Mouse (Mus musculus): Measurements from ENCODE around the gene E2f8. TPM values are rescaled to one million over a fixed set of nuclear protein-coding genes. Genes with fewer than 3 reads are reported as not detected.

Gene E2f8
- polyA plus RNA-seq, 1 experiment from 2014 or later = 6.0 TPM

GRCm38 (mm10) chr7:48858257-48858656, 23.1 kb downstream of the E2f8 start:
- H3K4me3 ChIP-seq (ENCODE audit: inconsistent target) = no peak overlapping the region
- H3K27ac ChIP-seq = no peak overlapping the region
- no peaks in the 10 kb centered on the region for H3K79me2 ChIP-seq (ENCODE audit: inconsistent target)
- no peaks in the 10 kb centered on the region for H3K36me3 ChIP-seq (ENCODE audit: inconsistent target)
- WGBS (ENCODE audit: missing documents) = 44% methylated on average over 1 of the region's 1 CpGs

GRCm38 (mm10) chr7:48855461-48855860, 25.9 kb downstream of the E2f8 start:
- WGBS (ENCODE audit: missing documents) = 100% methylated on average over 3 of the region's 3 CpGs
- Histone ChIP-seq H3K4me3 (ENCODE audit: inconsistent target) (no peak overlapping the region), H3K79me2 (ENCODE audit: inconsistent target) (no peaks in the 10 kb centered on the region), H3K36me3 (ENCODE audit: inconsistent target) (no peaks in the 10 kb centered on the region), H3K27ac (no peak overlapping the region)

GRCm38 (mm10) chr7:48853496-48853895, 27.9 kb downstream of the E2f8 start:
- 95% methylated on average over 13 of the region's 13 CpGs for WGBS (ENCODE audit: missing documents)
- Histone ChIP-seq H3K4me3 (ENCODE audit: inconsistent target) (no peak overlapping the region), H3K27ac (no peak overlapping the region), H3K79me2 (ENCODE audit: inconsistent target) (no peaks in the 10 kb centered on the region), H3K36me3 (ENCODE audit: inconsistent target) (no peaks in the 10 kb centered on the region)

- Histone ChIP-seq H3K79me2 (ENCODE audit: inconsistent target) (no peaks in the 10 kb centered on the region), H3K27ac (no peak overlapping the region), H3K4me3 (ENCODE audit: inconsistent target) (no peak overlapping the region), H3K36me3 (ENCODE audit: inconsistent target) (no peaks in the 10 kb centered on the region)
- 94% methylated on average over 6 of the region's 6 CpGs for WGBS (ENCODE audit: missing documents)
Measured at GRCm38 (mm10) chr7:48851529-48852104, 29.8 kb downstream of the E2f8 start.

GRCm38 (mm10) chr7:48847820-48848650, 33.4 kb downstream of the E2f8 start, which contains the start of gene Csrp3:
Gene Csrp3, minus strand, starts transcription at chr7:48848033.
- Histone ChIP-seq H3K79me2 (ENCODE audit: inconsistent target) (no peaks in the 10 kb centered on the region), H3K4me3 (ENCODE audit: inconsistent target) (no peak within 1 kb of the TSS), H3K36me3 (ENCODE audit: inconsistent target) (no peaks in the 10 kb centered on the region), H3K27ac (no peak within 1 kb of the TSS)
- 81% methylated on average over 11 of the region's 11 CpGs for WGBS (ENCODE audit: missing documents)

GRCm38 (mm10) chr7:48846755-48847154, 34.6 kb downstream of the E2f8 start:
- 75% methylated on average over 6 of the region's 6 CpGs for WGBS (ENCODE audit: missing documents)
- H3K79me2 ChIP-seq (ENCODE audit: inconsistent target) = no peaks in the 10 kb centered on the region
- H3K27ac ChIP-seq = no peak overlapping the region
- H3K36me3 ChIP-seq (ENCODE audit: inconsistent target) = no peaks in the 10 kb centered on the region
- no peak overlapping the region for H3K4me3 ChIP-seq (ENCODE audit: inconsistent target)

- Histone ChIP-seq H3K36me3 (ENCODE audit: inconsistent target) (no peaks in the 10 kb centered on the region), H3K4me3 (ENCODE audit: inconsistent target) (no peak overlapping the region), H3K79me2 (ENCODE audit: inconsistent target) (no peaks in the 10 kb centered on the region), H3K27ac (no peak overlapping the region)
- WGBS (ENCODE audit: missing documents) = 99% methylated on average over 12 of the region's 12 CpGs
Measured at GRCm38 (mm10) chr7:48845213-48845973, 36.0 kb downstream of the E2f8 start.

GRCm38 (mm10) chr7:48843541-48843940, 37.9 kb downstream of the E2f8 start:
- WGBS (ENCODE audit: missing documents) = 94% methylated on average over 5 of the region's 5 CpGs
- no peak overlapping the region for H3K27ac ChIP-seq
- H3K36me3 ChIP-seq (ENCODE audit: inconsistent target) = no peaks in the 10 kb centered on the region
- H3K79me2 ChIP-seq (ENCODE audit: inconsistent target) = no peaks in the 10 kb centered on the region
- no peak overlapping the region for H3K4me3 ChIP-seq (ENCODE audit: inconsistent target)

GRCm38 (mm10) chr7:48842353-48842752, 39.0 kb downstream of the E2f8 start:
- H3K27ac ChIP-seq = no peak overlapping the region
- H3K79me2 ChIP-seq (ENCODE audit: inconsistent target) = no peaks in the 10 kb centered on the region
- H3K36me3 ChIP-seq (ENCODE audit: inconsistent target) = no peaks in the 10 kb centered on the region
- WGBS (ENCODE audit: missing documents) = 93% methylated on average over 3 of the region's 3 CpGs
- no peak overlapping the region for H3K4me3 ChIP-seq (ENCODE audit: inconsistent target)

- no peaks in the 10 kb centered on the region for H3K79me2 ChIP-seq (ENCODE audit: inconsistent target)
- WGBS (ENCODE audit: missing documents) = 91% methylated on average over 4 of the region's 4 CpGs
- H3K4me3 ChIP-seq (ENCODE audit: inconsistent target) = no peak overlapping the region
- no peak overlapping the region for H3K27ac ChIP-seq
- H3K36me3 ChIP-seq (ENCODE audit: inconsistent target) = no peaks in the 10 kb centered on the region
Measured at GRCm38 (mm10) chr7:48841538-48841937, 39.9 kb downstream of the E2f8 start.

- 88% methylated on average over 2 of the region's 2 CpGs for WGBS (ENCODE audit: missing documents)
- H3K36me3 ChIP-seq (ENCODE audit: inconsistent target) = no peaks in the 10 kb centered on the region
Measured at GRCm38 (mm10) chr7:48840545-48840944, 40.9 kb downstream of the E2f8 start.

GRCm38 (mm10) chr7:48838434-48838833, 43.0 kb downstream of the E2f8 start:
- Histone ChIP-seq H3K27ac (no peak overlapping the region), H3K79me2 (ENCODE audit: inconsistent target) (no peaks in the 10 kb centered on the region), H3K36me3 (ENCODE audit: inconsistent target) (no peaks in the 10 kb centered on the region), H3K4me3 (ENCODE audit: inconsistent target) (no peak overlapping the region)
- WGBS (ENCODE audit: missing documents) = 62% methylated on average over 2 of the region's 2 CpGs

More at GRCm38 (mm10) chr7:48840545-48840944, 40.9 kb downstream of the E2f8 start:
- Histone ChIP-seq H3K27ac (no peak overlapping the region), H3K4me3 (ENCODE audit: inconsistent target) (no peak overlapping the region), H3K79me2 (ENCODE audit: inconsistent target) (no peaks in the 10 kb centered on the region)

- Histone ChIP-seq H3K4me3 (ENCODE audit: inconsistent target) (no peak overlapping the region), H3K36me3 (ENCODE audit: inconsistent target) (no peaks in the 10 kb centered on the region), H3K79me2 (ENCODE audit: inconsistent target) (no peaks in the 10 kb centered on the region), H3K27ac (no peak overlapping the region)
- WGBS (ENCODE audit: missing documents) = 21% methylated on average over 5 of the region's 6 CpGs
Measured at GRCm38 (mm10) chr7:48836949-48837348, 44.4 kb downstream of the E2f8 start.

GRCm38 (mm10) chr7:48834989-48835626, 46.3 kb downstream of the E2f8 start:
- Histone ChIP-seq H3K4me3 (ENCODE audit: inconsistent target) (no peak overlapping the region), H3K79me2 (ENCODE audit: inconsistent target) (no peaks in the 10 kb centered on the region), H3K36me3 (ENCODE audit: inconsistent target) (no peaks in the 10 kb centered on the region), H3K27ac (no peak overlapping the region)
- WGBS (ENCODE audit: missing documents) = 99% methylated on average over 12 of the region's 12 CpGs

Measured in macrophage (primary cell).